16 mouse cellular contexts compared by ENCODE assay signal in the genomic region with DNA sequence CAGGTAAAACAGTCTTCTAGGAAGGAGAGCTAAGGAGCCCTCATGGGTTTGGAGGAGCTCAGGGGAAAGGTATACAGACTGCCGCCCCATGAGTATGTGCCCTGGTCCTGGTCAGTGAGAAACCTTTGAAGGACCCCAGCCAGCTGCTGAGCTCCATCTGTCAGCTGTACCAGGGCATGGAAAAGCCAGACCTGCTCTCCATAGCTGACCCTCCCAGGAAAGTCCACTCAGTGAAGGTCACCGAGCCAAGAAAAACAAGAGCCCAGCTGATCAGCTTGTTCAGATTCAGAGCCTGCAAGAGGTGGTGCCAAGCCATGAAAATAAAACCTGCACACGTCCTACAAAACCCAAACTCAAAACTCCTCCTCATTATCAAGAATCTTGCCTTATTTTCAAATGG. TPM values are rescaled to one million over a fixed set of nuclear protein-coding genes. Genes with fewer than 3 reads are reported as not detected.
DNase-seq lines count a peak whose midpoint lies in the region; ATAC-seq lines count a peak whose summit lies in the region.
"Had no signal": no experiment of that assay in that cellular context is flagged by ENCODE, and none has a peak within 500 bp of the region (broad histone marks: within the 10 kb centered on the region; RNA-seq: fewer than 3 reads in every experiment).

No protein-coding gene starts in this region.

- no peak overlapping the region for H3K4me3 ChIP-seq in heart, embryonic 15.5 days
- H3K4me3 ChIP-seq in midbrain, embryonic 15.5 days = no peak overlapping the region
- H3K4me3 ChIP-seq: limb, embryonic 12.5 days had no signal

- H3K27me3 ChIP-seq in heart, embryonic 15.5 days = no peaks in the 10 kb centered on the region
- no peaks in the 10 kb centered on the region for H3K27me3 ChIP-seq in midbrain, embryonic 15.5 days (replicated peaks)
- H3K27me3 ChIP-seq: limb, embryonic 12.5 days had no signal

- H3K36me3 ChIP-seq in heart, embryonic 15.5 days = no peaks in the 10 kb centered on the region
- H3K36me3 ChIP-seq in midbrain, embryonic 15.5 days (replicated peaks) = no peaks in the 10 kb centered on the region
- H3K36me3 ChIP-seq: limb, embryonic 12.5 days had no signal

- no peak overlapping the region for H3K4me2 ChIP-seq in heart, embryonic 15.5 days
- H3K4me2 ChIP-seq in midbrain, embryonic 15.5 days = no peak overlapping the region
- H3K4me2 ChIP-seq: limb, embryonic 12.5 days had no signal

- 0 out of 2 replicates have a peak, but pooled peaks have one; percentile 41 for ATAC-seq in heart, embryonic 15.5 days (replicated peaks; ENCODE audit: insufficient number of reproducible peaks, insufficient read depth, low FRiP score, low read depth)
- ATAC-seq in midbrain, embryonic 15.5 days (replicated peaks) = no peak
- ATAC-seq: forebrain, postnatal 0 days; inflammation-experienced regulatory T-cells, adult 6 months; midbrain, embryonic 16.5 days had no signal

- H3K4me1 ChIP-seq in heart, embryonic 15.5 days (replicated peaks) = peaks cover 27% of the 10 kb centered on the region
- H3K4me1 ChIP-seq in midbrain, embryonic 15.5 days = no peaks in the 10 kb centered on the region
- H3K4me1 ChIP-seq: limb, embryonic 12.5 days had no signal

- peak; percentile 29 for DNase-seq in adrenal gland, postnatal 14 days
- DNase-seq in adrenal gland, postnatal 10 days = no peak
- DNase-seq in lung, postnatal 25 days (ENCODE audit: low spot score) = peak; percentile 59
- no peak for DNase-seq in lung, postnatal 10 days
- DNase-seq in kidney, postnatal 36 days = peak; percentile 60 to 71
- DNase-seq in layer of hippocampus, adult 9-11 months = no peak
- DNase-seq: cerebellum, adult 18-20 months; forebrain, postnatal 0 days; right cerebral cortex, adult 18-20 months; thymus, adult 18-20 months had no signal

- 32% methylated on average over 3 of the region's 3 CpGs for WGBS in heart, embryonic 15.5 days
- 74% methylated on average over 3 of the region's 3 CpGs for WGBS in midbrain, embryonic 15.5 days

- H3K9me3 ChIP-seq in heart, embryonic 15.5 days (replicated peaks) = no peaks in the 10 kb centered on the region
- H3K9me3 ChIP-seq in midbrain, embryonic 15.5 days = no peaks in the 10 kb centered on the region
- H3K9me3 ChIP-seq: limb, embryonic 12.5 days had no signal

- H3K27ac ChIP-seq in heart, embryonic 15.5 days = peak overlapping the region; percentile 15; the same call in 1 of the 2 replicates
- no peak overlapping the region for H3K27ac ChIP-seq in midbrain, embryonic 15.5 days
- H3K27ac ChIP-seq: limb, embryonic 12.5 days had no signal

- no peak overlapping the region for H3K9ac ChIP-seq in heart, embryonic 15.5 days
- no peak overlapping the region for H3K9ac ChIP-seq in midbrain, embryonic 15.5 days
- H3K9ac ChIP-seq: forebrain, postnatal 0 days; limb, embryonic 12.5 days had no signal

RNA-seq across cellular contexts. Expression of a gene that starts 32.7 kb away (rescaled TPM):
- total RNA-seq in adrenal gland, postnatal 14 days (2021) = 0.49 and 0.52 TPM in 2 replicates
- under 1 TPM; 0.27 to 0.48 TPM for total RNA-seq in adrenal gland, postnatal 10 days (2021)
- polyA plus RNA-seq in heart, embryonic 15.5 days (2015; fragmentation: Nextera tagmentation; extraction: Ambion mirVana) = not detected in 2 replicates
- 0.65 and 0.91 TPM in 2 replicates for polyA plus RNA-seq in midbrain, embryonic 15.5 days (2015; fragmentation: Nextera tagmentation; extraction: Ambion mirVana)
- polyA plus RNA-seq: inflammation-experienced regulatory T-cells, adult 6 months; lung, embryonic 16.5 days had no signal

RNA-seq across cellular contexts. Expression of a gene that starts 49.5 kb away (rescaled TPM):
- 257 TPM in 2 replicates for total RNA-seq in adrenal gland, postnatal 14 days (2021)
- total RNA-seq in adrenal gland, postnatal 10 days (2021) = 100 to 1,000 TPM; 225 to 245 TPM
- polyA plus RNA-seq in heart, embryonic 15.5 days (2015; fragmentation: Nextera tagmentation; extraction: Ambion mirVana) = 247 and 267 TPM in 2 replicates
- 354 and 380 TPM in 2 replicates for polyA plus RNA-seq in midbrain, embryonic 15.5 days (2015; fragmentation: Nextera tagmentation; extraction: Ambion mirVana)

RNA-seq across cellular contexts. Expression of a gene that starts 55.3 kb away (rescaled TPM):
- total RNA-seq in adrenal gland, postnatal 14 days (2021) = 28.8 and 38.2 TPM in 2 replicates
- 10 to 100 TPM; 28.1 to 33.5 TPM for total RNA-seq in adrenal gland, postnatal 10 days (2021)
- polyA plus RNA-seq in heart, embryonic 15.5 days (2015; fragmentation: Nextera tagmentation; extraction: Ambion mirVana) = 22.6 and 36.5 TPM in 2 replicates
- 5.8 and 7.8 TPM in 2 replicates for polyA plus RNA-seq in midbrain, embryonic 15.5 days (2015; fragmentation: Nextera tagmentation; extraction: Ambion mirVana)

Comparison
In these comparisons a context has a peak if more than half of its experiments do, and no peak if none do; other contexts are left out.
1. DNase-seq: peak in adrenal gland, postnatal 14 days (single experiment), lung, postnatal 25 days (single experiment) and kidney, postnatal 36 days (2 of 2); none in adrenal gland, postnatal 10 days (single experiment), lung, postnatal 10 days (single experiment) and layer of hippocampus, adult 9-11 months (single experiment).